Mouse (Mus musculus): Measurements from ENCODE around the gene Thrb. TPM values are rescaled to one million over a fixed set of nuclear protein-coding genes. Genes with fewer than 3 reads are reported as not detected.

Thrb gene
- polyA plus RNA-seq, 1 experiment, result 0.05 TPM

GRCm38 (mm10) chr14:17785370-17785769 is 125.3 kb downstream of the Thrb start:
- Histone ChIP-seq H3K36me3 (ENCODE audit: control insufficient read depth, insufficient read depth) (no peaks in the 10 kb centered on the region), H3K79me2 (ENCODE audit: control insufficient read depth, insufficient read depth) (no peaks in the 10 kb centered on the region), H3K4me2 (ENCODE audit: low read depth) (no peak overlapping the region), H3ac (ENCODE audit: control insufficient read depth, insufficient read length) (no peak overlapping the region), H3K27me3 (ENCODE audit: control insufficient read depth, insufficient read depth, insufficient read length) (no peaks in the 10 kb centered on the region), H3K4me3 (no peak overlapping the region)
- TF ChIP-seq POLR2A (IDR thresholded peaks at IDR 0.05; ENCODE audit: insufficient read length, low read depth) (no peak), MAX (IDR thresholded peaks at IDR 0.05; ENCODE audit: low read depth) (no peak), TCF12 (IDR thresholded peaks at IDR 0.05; ENCODE audit: insufficient read depth, poor library complexity, severe bottlenecking) (no peak)

- H3K4me2 ChIP-seq (ENCODE audit: low read depth), result no peak overlapping the region
- no peak overlapping the region for H3K4me3 ChIP-seq
- no peaks in the 10 kb centered on the region for H3K79me2 ChIP-seq (ENCODE audit: control insufficient read depth, insufficient read depth)
- H3K27me3 ChIP-seq (ENCODE audit: control insufficient read depth, insufficient read depth, insufficient read length), result no peaks in the 10 kb centered on the region
- H3ac ChIP-seq (ENCODE audit: control insufficient read depth, insufficient read length), result no peak overlapping the region
- TF ChIP-seq E2F4 (IDR thresholded peaks at IDR 0.05; ENCODE audit: insufficient read depth) (no peak), USF1 (IDR thresholded peaks at IDR 0.05; ENCODE audit: low read depth) (no peak), MYOD1 (IDR thresholded peaks at IDR 0.05; ENCODE audit: control insufficient read depth in 1 of 3, insufficient read length in 2 of 3, low read depth in 2 of 3) (no peak), POLR2A (IDR thresholded peaks at IDR 0.05; ENCODE audit: insufficient read length, low read depth) (no peak), TCF3 (IDR thresholded peaks at IDR 0.05; ENCODE audit: insufficient read length, low read depth) (no peak), CEBPB (IDR thresholded peaks at IDR 0.05; ENCODE audit: insufficient read depth, poor library complexity, severe bottlenecking) (no peak), REST (IDR thresholded peaks at IDR 0.05; ENCODE audit: insufficient read depth, insufficient read length) (no peak), MYOG (IDR thresholded peaks at IDR 0.05; ENCODE audit: control insufficient read depth in 1 of 3, insufficient read depth in 1 of 3, insufficient read length in 2 of 3, low read depth in 2 of 3) (no peak), TCF12 (IDR thresholded peaks at IDR 0.05; ENCODE audit: insufficient read depth, poor library complexity, severe bottlenecking) (no peak), POLR2AphosphoS2 (IDR thresholded peaks at IDR 0.05; ENCODE audit: insufficient read length, low read depth) (no peak), MAX (IDR thresholded peaks at IDR 0.05; ENCODE audit: low read depth) (no peak), SRF (IDR thresholded peaks at IDR 0.05; ENCODE audit: control insufficient read depth, insufficient read length, low read depth) (no peak)
- no peaks in the 10 kb centered on the region for H3K36me3 ChIP-seq (ENCODE audit: control insufficient read depth, insufficient read depth)
These were observed 126.2 kb downstream of the Thrb start for GRCm38 (mm10) chr14:17786249-17786648.

- no peak for TF ChIP-seq TCF3 (IDR thresholded peaks at IDR 0.05; ENCODE audit: insufficient read length, low read depth)
- no peak for TF ChIP-seq MYOG (IDR thresholded peaks at IDR 0.05; ENCODE audit: control insufficient read depth in 1 of 3, insufficient read depth in 1 of 3, insufficient read length in 2 of 3, low read depth in 2 of 3)
- TF ChIP-seq CEBPB (IDR thresholded peaks at IDR 0.05; ENCODE audit: insufficient read depth, poor library complexity, severe bottlenecking), result no peak
- no peak for TF ChIP-seq USF1 (IDR thresholded peaks at IDR 0.05; ENCODE audit: low read depth)
- no peak for TF ChIP-seq POLR2AphosphoS2 (IDR thresholded peaks at IDR 0.05; ENCODE audit: insufficient read length, low read depth)
- no peak for TF ChIP-seq REST (IDR thresholded peaks at IDR 0.05; ENCODE audit: insufficient read depth, insufficient read length)
- no peak overlapping the region for H3K4me3 ChIP-seq
- no peaks in the 10 kb centered on the region for H3K27me3 ChIP-seq (ENCODE audit: control insufficient read depth, insufficient read depth, insufficient read length)
- no peak overlapping the region for H3K4me2 ChIP-seq (ENCODE audit: low read depth)
- no peak overlapping the region for H3ac ChIP-seq (ENCODE audit: control insufficient read depth, insufficient read length)
- no peaks in the 10 kb centered on the region for H3K36me3 ChIP-seq (ENCODE audit: control insufficient read depth, insufficient read depth)
- no peaks in the 10 kb centered on the region for H3K79me2 ChIP-seq (ENCODE audit: control insufficient read depth, insufficient read depth)
These were observed 144.0 kb downstream of the Thrb start for GRCm38 (mm10) chr14:17803934-17804602.

- H3ac ChIP-seq (ENCODE audit: control insufficient read depth, insufficient read length), result no peak overlapping the region
- no peaks in the 10 kb centered on the region for H3K27me3 ChIP-seq (ENCODE audit: control insufficient read depth, insufficient read depth, insufficient read length)
- no peaks in the 10 kb centered on the region for H3K36me3 ChIP-seq (ENCODE audit: control insufficient read depth, insufficient read depth)
- TF ChIP-seq MYOD1 (IDR thresholded peaks at IDR 0.05; ENCODE audit: control insufficient read depth in 1 of 3, insufficient read length in 2 of 3, low read depth in 2 of 3) (no peak), MYOG (IDR thresholded peaks at IDR 0.05; ENCODE audit: control insufficient read depth in 1 of 3, insufficient read depth in 1 of 3, insufficient read length in 2 of 3, low read depth in 2 of 3) (no peak), REST (IDR thresholded peaks at IDR 0.05; ENCODE audit: insufficient read depth, insufficient read length) (no peak), TCF3 (IDR thresholded peaks at IDR 0.05; ENCODE audit: insufficient read length, low read depth) (no peak), E2F4 (IDR thresholded peaks at IDR 0.05; ENCODE audit: insufficient read depth) (no peak), CEBPB (IDR thresholded peaks at IDR 0.05; ENCODE audit: insufficient read depth, poor library complexity, severe bottlenecking) (no peak), USF1 (IDR thresholded peaks at IDR 0.05; ENCODE audit: low read depth) (no peak), TCF12 (IDR thresholded peaks at IDR 0.05; ENCODE audit: insufficient read depth, poor library complexity, severe bottlenecking) (no peak)
- no peak overlapping the region for H3K4me2 ChIP-seq (ENCODE audit: low read depth)
- no peak overlapping the region for H3K4me3 ChIP-seq
- no peaks in the 10 kb centered on the region for H3K79me2 ChIP-seq (ENCODE audit: control insufficient read depth, insufficient read depth)
These were observed 151.0 kb downstream of the Thrb start for GRCm38 (mm10) chr14:17811051-17811450.

GRCm38 (mm10) chr14:17812414-17812813 is 152.4 kb downstream of the Thrb start:
- no peaks in the 10 kb centered on the region for H3K79me2 ChIP-seq (ENCODE audit: control insufficient read depth, insufficient read depth)
- H3K27me3 ChIP-seq (ENCODE audit: control insufficient read depth, insufficient read depth, insufficient read length), result no peaks in the 10 kb centered on the region
- no peak for TF ChIP-seq USF1 (IDR thresholded peaks at IDR 0.05; ENCODE audit: low read depth)
- no peak for TF ChIP-seq POLR2A (IDR thresholded peaks at IDR 0.05; ENCODE audit: insufficient read length, low read depth)
- no peak for TF ChIP-seq E2F4 (IDR thresholded peaks at IDR 0.05; ENCODE audit: insufficient read depth)
- no peak for TF ChIP-seq POLR2AphosphoS2 (IDR thresholded peaks at IDR 0.05; ENCODE audit: insufficient read length, low read depth)
- no peak for TF ChIP-seq MYOG (IDR thresholded peaks at IDR 0.05; ENCODE audit: control insufficient read depth in 1 of 3, insufficient read depth in 1 of 3, insufficient read length in 2 of 3, low read depth in 2 of 3)
- no peak for TF ChIP-seq TCF12 (IDR thresholded peaks at IDR 0.05; ENCODE audit: insufficient read depth, poor library complexity, severe bottlenecking)
- no peak for TF ChIP-seq TCF3 (IDR thresholded peaks at IDR 0.05; ENCODE audit: insufficient read length, low read depth)
- no peak for TF ChIP-seq MAX (IDR thresholded peaks at IDR 0.05; ENCODE audit: low read depth)
- TF ChIP-seq REST (IDR thresholded peaks at IDR 0.05; ENCODE audit: insufficient read depth, insufficient read length), result no peak
- no peak for TF ChIP-seq SRF (IDR thresholded peaks at IDR 0.05; ENCODE audit: control insufficient read depth, insufficient read length, low read depth)
- TF ChIP-seq CEBPB (IDR thresholded peaks at IDR 0.05; ENCODE audit: insufficient read depth, poor library complexity, severe bottlenecking), result no peak
- no peak for TF ChIP-seq MYOD1 (IDR thresholded peaks at IDR 0.05; ENCODE audit: control insufficient read depth in 1 of 3, insufficient read length in 2 of 3, low read depth in 2 of 3)
- H3ac ChIP-seq (ENCODE audit: control insufficient read depth, insufficient read length), result no peak overlapping the region
- no peak overlapping the region for H3K4me3 ChIP-seq
- no peak overlapping the region for H3K4me2 ChIP-seq (ENCODE audit: low read depth)
- H3K36me3 ChIP-seq (ENCODE audit: control insufficient read depth, insufficient read depth), result no peaks in the 10 kb centered on the region
